Mouse (Mus musculus): ENCODE data around the gene Cep152. TPM values are rescaled to one million over a fixed set of nuclear protein-coding genes. Genes with fewer than 3 reads are reported as not detected.

The Cep152 gene
- 2.1 and 2.8 TPM in 2 replicates for polyA plus RNA-seq (2015; fragmentation: Nextera tagmentation; extraction: Ambion mirVana)

GRCm38 (mm10) chr2:125624837-125625351 lies at the start of gene Cep152:
Gene Cep152, minus strand, starts transcription at chr2:125625113.
- H3K9ac ChIP-seq (replicated peaks), result peak within 1 kb of the TSS; percentile 64
- H3K4me2 ChIP-seq, result peak within 1 kb of the TSS; percentile 74
- peaks cover 24% of the 10 kb centered on the region for H3K4me1 ChIP-seq
- WGBS, result under 1% methylated on average over 50 of the region's 50 CpGs
- H3K27ac ChIP-seq (replicated peaks), result peak within 1 kb of the TSS; percentile 58; the same call in 1 of the 2 replicates
- H3K4me3 ChIP-seq (replicated peaks), result peak within 1 kb of the TSS; percentile 78
- no peaks in the 10 kb centered on the region for H3K27me3 ChIP-seq (replicated peaks)
- H3K9me3 ChIP-seq (replicated peaks), result no peaks in the 10 kb centered on the region
- peak; percentile 100 for ATAC-seq (ENCODE audit: low FRiP score)
- no peaks in the 10 kb centered on the region for H3K36me3 ChIP-seq

- Histone ChIP-seq H3K36me3 (no peaks in the 10 kb centered on the region), H3K27me3 (replicated peaks) (no peaks in the 10 kb centered on the region), H3K4me2 (peak within 1 kb of the TSS; percentile 64), H3K9me3 (replicated peaks) (no peaks in the 10 kb centered on the region), H3K27ac (replicated peaks) (peak within 1 kb of the TSS; percentile 98), H3K9ac (replicated peaks) (peak within 1 kb of the TSS; percentile 97), H3K4me3 (replicated peaks) (peak within 1 kb of the TSS; percentile 92), H3K4me1 (peaks cover 10% of the 10 kb centered on the region)
- peak; percentile 97 for ATAC-seq (ENCODE audit: low FRiP score)
- WGBS, result under 1% methylated on average over 75 of the region's 79 CpGs
Observed at GRCm38 (mm10) chr2:125672957-125673631, 48.2 kb upstream of the Cep152 start, which contains the start of gene Eid1. Gene Eid1, plus strand, starts transcription at chr2:125673095.

- no peak; the same call in 1 of the 2 replicates for ATAC-seq (ENCODE audit: low FRiP score)
- Histone ChIP-seq H3K9ac (replicated peaks) (peak overlapping the region; percentile 47), H3K36me3 (no peaks in the 10 kb centered on the region), H3K4me1 (peaks cover 10% of the 10 kb centered on the region), H3K27ac (replicated peaks) (peak overlapping the region; percentile 98), H3K9me3 (replicated peaks) (no peaks in the 10 kb centered on the region), H3K4me3 (replicated peaks) (peak overlapping the region; percentile 92), H3K4me2 (peak overlapping the region; percentile 64), H3K27me3 (replicated peaks) (no peaks in the 10 kb centered on the region)
- WGBS, result 23% methylated on average over 9 of the region's 20 CpGs
Observed at GRCm38 (mm10) chr2:125672568-125672956, 47.6 kb upstream of the Cep152 start.

GRCm38 (mm10) chr2:125670846-125671245 lies 45.9 kb upstream of the Cep152 start:
- Histone ChIP-seq H3K27ac (replicated peaks) (no peak overlapping the region), H3K4me2 (no peak overlapping the region), H3K36me3 (no peaks in the 10 kb centered on the region), H3K4me1 (peaks cover 10% of the 10 kb centered on the region), H3K27me3 (replicated peaks) (no peaks in the 10 kb centered on the region), H3K9me3 (replicated peaks) (no peaks in the 10 kb centered on the region), H3K4me3 (replicated peaks) (no peak overlapping the region), H3K9ac (replicated peaks) (no peak overlapping the region)
- 42% methylated on average over 1 of the region's 1 CpGs for WGBS
- no peak for ATAC-seq (ENCODE audit: low FRiP score)

DNA sequence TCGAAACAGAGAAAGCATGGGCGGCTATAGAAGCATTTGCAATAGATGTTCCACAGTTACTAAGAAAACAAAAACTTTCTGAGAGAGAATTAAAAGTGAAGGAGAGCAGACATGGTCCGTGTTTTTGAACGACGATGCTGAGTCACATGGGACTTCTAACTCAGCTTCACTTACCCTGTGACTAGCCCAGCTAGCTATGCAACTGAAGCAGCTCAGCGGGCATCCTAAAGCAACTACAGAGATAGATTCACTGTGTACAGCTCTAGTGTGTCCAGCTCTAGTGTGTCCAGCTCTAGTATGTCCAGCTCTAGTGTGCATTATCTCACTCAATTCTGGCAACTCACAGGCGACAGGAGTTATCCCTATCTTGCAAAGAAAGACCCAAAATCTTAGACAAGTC lies 42.8 kb upstream of the Cep152 start:
- no peaks in the 10 kb centered on the region for H3K36me3 ChIP-seq
- ATAC-seq (ENCODE audit: low FRiP score), result no peak
- H3K27ac ChIP-seq (replicated peaks), result no peak overlapping the region

GRCm38 (mm10) chr2:125667184-125667583 lies 42.3 kb upstream of the Cep152 start:
- Histone ChIP-seq H3K4me3 (replicated peaks) (no peak overlapping the region), H3K9me3 (replicated peaks) (no peaks in the 10 kb centered on the region)

More for the DNA sequence above, 42.8 kb upstream of the Cep152 start:
- Histone ChIP-seq H3K27me3 (replicated peaks) (no peaks in the 10 kb centered on the region), H3K9ac (replicated peaks) (no peak overlapping the region), H3K4me3 (replicated peaks) (no peak overlapping the region), H3K4me1 (0 out of 2 replicates have a peak, but pooled peaks cover 3% of the 10 kb centered on the region), H3K4me2 (no peak overlapping the region), H3K9me3 (replicated peaks) (no peaks in the 10 kb centered on the region)
- 90% methylated on average over 7 of the region's 7 CpGs for WGBS

DNA sequence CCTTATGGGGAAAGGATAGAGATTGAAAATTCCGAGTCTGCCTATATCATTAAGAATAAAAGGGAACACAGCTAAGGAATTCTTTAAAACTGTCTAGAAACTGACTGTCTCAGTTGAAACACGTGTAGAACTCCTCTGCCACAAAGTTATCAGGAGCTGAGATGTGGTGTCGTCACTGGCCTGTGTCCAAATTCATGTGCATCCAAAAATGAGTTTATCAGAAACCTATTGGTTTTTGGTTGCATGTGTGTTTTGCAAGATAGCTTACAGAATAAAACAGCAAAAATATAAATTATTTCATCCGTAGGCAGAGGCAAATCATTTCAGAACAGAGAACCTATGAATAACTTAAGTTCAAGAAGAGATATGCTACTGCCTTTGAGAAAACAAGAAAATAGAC lies 41.8 kb upstream of the Cep152 start:
- 81% methylated on average over 4 of the region's 4 CpGs for WGBS
- no peak for ATAC-seq (ENCODE audit: low FRiP score)

More at GRCm38 (mm10) chr2:125667184-125667583, 42.3 kb upstream of the Cep152 start:
- no peak overlapping the region for H3K9ac ChIP-seq (replicated peaks)
- H3K27me3 ChIP-seq (replicated peaks), result no peaks in the 10 kb centered on the region
- H3K4me1 ChIP-seq, result 0 out of 2 replicates have a peak, but pooled peaks cover 3% of the 10 kb centered on the region
- ATAC-seq (ENCODE audit: low FRiP score), result no peak
- H3K27ac ChIP-seq (replicated peaks), result no peak overlapping the region
- WGBS, result 55% methylated on average over 5 of the region's 5 CpGs
- H3K36me3 ChIP-seq, result no peaks in the 10 kb centered on the region
- H3K4me2 ChIP-seq, result no peak overlapping the region

GRCm38 (mm10) chr2:125665909-125666308 lies 41.0 kb upstream of the Cep152 start:
- H3K9me3 ChIP-seq (replicated peaks), result no peaks in the 10 kb centered on the region
- no peak overlapping the region for H3K27ac ChIP-seq (replicated peaks)
- H3K9ac ChIP-seq (replicated peaks), result no peak overlapping the region
- H3K27me3 ChIP-seq (replicated peaks), result 0 out of 2 replicates have a peak, but pooled peaks cover 2% of the 10 kb centered on the region
- 89% methylated on average over 4 of the region's 4 CpGs for WGBS
- no peaks in the 10 kb centered on the region for H3K36me3 ChIP-seq
- no peak overlapping the region for H3K4me3 ChIP-seq (replicated peaks)
- peaks cover 5% of the 10 kb centered on the region for H3K4me1 ChIP-seq
- H3K4me2 ChIP-seq, result no peak overlapping the region
- no peak for ATAC-seq (ENCODE audit: low FRiP score)

More for the DNA sequence above, 41.8 kb upstream of the Cep152 start:
- Histone ChIP-seq H3K4me2 (no peak overlapping the region), H3K9ac (replicated peaks) (no peak overlapping the region), H3K9me3 (replicated peaks) (no peaks in the 10 kb centered on the region), H3K27ac (replicated peaks) (no peak overlapping the region), H3K27me3 (replicated peaks) (no peaks in the 10 kb centered on the region), H3K36me3 (no peaks in the 10 kb centered on the region), H3K4me1 (0 out of 2 replicates have a peak, but pooled peaks cover 3% of the 10 kb centered on the region), H3K4me3 (replicated peaks) (no peak overlapping the region)

DNA sequence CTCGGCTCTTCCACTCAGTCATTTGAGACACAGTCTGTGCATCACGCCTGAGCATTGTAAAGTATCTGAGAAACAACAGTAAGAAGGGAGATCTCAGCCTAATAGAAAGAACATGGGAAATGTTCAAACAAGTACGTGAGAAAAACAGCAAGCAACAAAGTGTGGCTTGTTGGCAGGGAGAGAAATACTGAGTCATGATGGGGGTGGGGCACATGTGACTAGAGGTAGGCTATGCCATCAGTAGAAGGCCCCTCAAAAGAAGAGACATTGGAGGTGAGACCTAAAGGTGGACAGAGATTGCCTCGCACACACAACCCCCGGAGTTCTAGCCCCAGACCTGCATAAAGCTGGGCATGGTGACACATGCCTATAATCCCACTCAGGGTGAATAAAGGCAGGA lies 40.3 kb upstream of the Cep152 start:
- Histone ChIP-seq H3K9me3 (replicated peaks) (no peaks in the 10 kb centered on the region), H3K27me3 (replicated peaks) (0 out of 2 replicates have a peak, but pooled peaks cover 2% of the 10 kb centered on the region), H3K4me1 (peaks cover 12% of the 10 kb centered on the region), H3K27ac (replicated peaks) (no peak overlapping the region), H3K9ac (replicated peaks) (no peak overlapping the region), H3K36me3 (no peaks in the 10 kb centered on the region), H3K4me2 (no peak overlapping the region), H3K4me3 (replicated peaks) (no peak overlapping the region)
- no peak for ATAC-seq (ENCODE audit: low FRiP score)
- WGBS, result 90% methylated on average over 5 of the region's 5 CpGs

- Histone ChIP-seq H3K27me3 (replicated peaks) (0 out of 2 replicates have a peak, but pooled peaks cover 2% of the 10 kb centered on the region), H3K36me3 (no peaks in the 10 kb centered on the region), H3K27ac (replicated peaks) (no peak overlapping the region), H3K4me1 (peaks cover 15% of the 10 kb centered on the region), H3K9me3 (replicated peaks) (no peaks in the 10 kb centered on the region), H3K4me3 (replicated peaks) (no peak overlapping the region), H3K4me2 (no peak overlapping the region), H3K9ac (replicated peaks) (no peak overlapping the region)
- WGBS, result 91% methylated on average over 3 of the region's 3 CpGs
- ATAC-seq (ENCODE audit: low FRiP score), result no peak
Observed at GRCm38 (mm10) chr2:125662517-125662916, 37.6 kb upstream of the Cep152 start.

GRCm38 (mm10) chr2:125661156-125661555 lies 36.2 kb upstream of the Cep152 start:
- Histone ChIP-seq H3K9me3 (replicated peaks) (no peaks in the 10 kb centered on the region), H3K36me3 (no peaks in the 10 kb centered on the region), H3K9ac (replicated peaks) (peak overlapping the region; percentile 32; the same call in 1 of the 2 replicates), H3K27me3 (replicated peaks) (0 out of 2 replicates have a peak, but pooled peaks cover 2% of the 10 kb centered on the region), H3K4me1 (peaks cover 15% of the 10 kb centered on the region), H3K27ac (replicated peaks) (no peak overlapping the region), H3K4me2 (peak overlapping the region; percentile 51), H3K4me3 (replicated peaks) (no peak overlapping the region)
- WGBS, result 70% methylated on average over 4 of the region's 4 CpGs
- no peak for ATAC-seq (ENCODE audit: low FRiP score)

Measured in neural tube, embryonic 15.5 days (tissue).